Mouse (Mus musculus): ENCODE results near the gene Casp7.

GRCm38 (mm10) chr19:56418404-56418803 lies 21.5 kb downstream of the Casp7 start:
- no peak for TF ChIP-seq GATA1 (IDR thresholded peaks at IDR 0.05; ENCODE audit: low read depth, low read length)
- no peak for TF ChIP-seq POLR2AphosphoS5 (IDR thresholded peaks at IDR 0.05; ENCODE audit: borderline replicate concordance, low read depth, low read length)
